Mouse (Mus musculus) liver, postnatal 0 days (tissue): ENCODE measurements at regions not wholly inside any gene's neighbourhood (a gene's known extent, or its start where the extent isn't known, plus 50 kb on each side); places are given as distances from the start of the nearest gene placed in this dataset.

Experiments used
- CTCF ChIP-seq: sonication (generic); IDR thresholded peaks from 2 replicates; pipeline ENCODE4 v1.5.1; 2016; ENCODE audit warnings: antibody characterized with exemption, low read depth
- EP300 ChIP-seq: IDR thresholded peaks from 2 replicates; pipeline ENCODE4 v1.6.1; 2016; ENCODE audit warnings: antibody characterized with exemption, low read depth, mild to moderate bottlenecking

- TF ChIP-seq CTCF (no peak), EP300 (no peak)
Observed at GRCm38 (mm10) chr14:25377091-25377490, 81.9 kb upstream of the Zmiz1 start.
